Mouse (Mus musculus) heart, adult 8-10 months (tissue): ENCODE results near the gene 4931417E11Rik. TPM values are rescaled to one million over a fixed set of nuclear protein-coding genes. Genes with fewer than 3 reads are reported as not detected.

Experiments
- DNase-seq: peaks from one replicate; pipeline ENCODE4 v3.0.0; 2022; ENCODE audit warnings: low spot score
- total RNA-seq, 4 experiments: library from RNA; stranded (reverse); gene quantifications; 2 replicates each; pipeline ENCODE4 v1.2.4; 2022

4931417E11Rik gene
- total RNA-seq: not detected

DNA sequence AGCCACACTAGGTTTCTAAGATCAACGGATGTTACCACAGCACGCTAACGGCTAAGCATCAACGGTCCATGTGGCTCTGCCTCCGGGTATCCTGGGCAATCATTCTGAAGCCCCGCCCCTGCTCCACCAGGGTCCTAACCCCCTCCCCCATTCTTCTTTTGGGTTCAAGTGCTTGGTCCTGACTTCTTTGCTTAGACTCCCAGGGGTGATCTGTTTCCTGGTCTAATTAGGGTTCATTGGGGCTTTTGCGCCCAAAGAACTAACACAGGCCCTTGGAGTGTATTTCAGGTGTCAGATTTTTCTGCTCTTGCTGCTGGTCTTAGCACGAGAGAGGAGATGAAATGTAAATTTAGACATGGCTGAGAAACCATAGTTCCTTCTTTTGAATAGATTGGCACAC is at the start of gene 4931417E11Rik:
4931417E11Rik (minus strand) TSS at position 101 of the 400 bp plus-strand sequence.
- DNase-seq: no peak

DNA sequence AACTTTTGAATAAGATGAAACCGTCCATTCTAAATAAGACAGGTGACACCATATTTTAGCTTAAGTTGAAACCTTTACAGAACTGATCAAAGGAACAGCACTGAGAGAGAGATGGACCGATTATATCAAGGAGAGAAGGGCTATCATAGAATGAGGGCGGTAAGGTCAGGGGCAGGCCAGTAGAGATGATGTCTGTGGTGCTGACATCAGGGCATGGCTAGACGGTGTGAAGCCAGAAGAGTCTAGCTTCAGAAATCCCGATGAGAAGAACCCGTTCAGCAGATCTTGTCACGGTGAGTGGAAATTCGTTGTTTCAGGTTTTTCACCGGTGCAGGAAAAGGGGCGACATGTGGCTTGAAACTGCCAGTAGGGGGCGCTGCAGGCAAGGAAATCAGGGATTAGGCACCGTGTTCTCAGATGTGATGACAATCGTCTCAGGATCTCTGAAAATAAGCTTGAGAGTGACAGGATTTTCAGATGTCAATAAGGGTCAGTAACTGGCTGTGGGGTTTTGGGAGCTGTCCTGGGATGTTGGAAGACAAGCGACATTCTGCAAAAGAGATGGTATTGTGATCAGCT is 48.4 kb upstream of the 4931417E11Rik start:
- no peak for DNase-seq

DNA sequence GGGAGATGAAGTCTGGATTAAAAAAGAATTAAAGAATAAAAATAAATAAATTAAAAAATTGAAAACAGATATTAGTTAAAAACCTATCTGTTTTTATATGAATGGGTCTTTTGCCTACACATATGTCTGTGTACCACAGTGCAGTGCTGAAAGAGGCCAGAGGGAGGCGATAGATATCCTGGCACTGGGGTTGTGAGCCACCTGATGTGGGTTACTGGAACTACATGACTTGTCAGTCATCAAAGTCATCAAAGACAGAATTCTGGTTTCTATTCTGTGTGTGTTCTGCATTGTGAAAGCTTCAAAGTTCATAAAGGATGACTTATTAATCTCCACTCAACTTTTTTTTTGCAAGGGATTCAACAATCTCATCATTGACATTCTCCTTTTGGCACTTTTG is 43.4 kb upstream of the 4931417E11Rik start:
- DNase-seq: no peak

DNA sequence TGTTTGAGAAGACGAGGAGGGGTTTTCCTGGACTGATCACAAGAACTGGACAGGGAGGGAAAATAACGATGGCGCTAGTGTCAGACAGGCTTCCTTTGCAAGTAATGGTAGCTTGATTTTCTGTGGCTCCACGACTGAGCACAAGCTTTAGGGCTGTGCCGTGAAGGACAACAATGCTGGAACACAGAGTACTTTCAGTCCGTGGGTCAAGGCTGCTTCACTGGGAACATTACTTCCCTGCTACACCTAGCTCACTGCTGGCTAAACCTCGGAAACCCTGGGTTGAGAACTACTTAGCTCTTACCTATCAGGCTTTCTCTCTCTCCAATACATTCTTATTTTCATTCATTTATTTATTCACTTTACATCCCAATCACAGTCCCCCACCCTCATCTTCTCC is 30.2 kb upstream of the 4931417E11Rik start:
- no peak for DNase-seq

DNA sequence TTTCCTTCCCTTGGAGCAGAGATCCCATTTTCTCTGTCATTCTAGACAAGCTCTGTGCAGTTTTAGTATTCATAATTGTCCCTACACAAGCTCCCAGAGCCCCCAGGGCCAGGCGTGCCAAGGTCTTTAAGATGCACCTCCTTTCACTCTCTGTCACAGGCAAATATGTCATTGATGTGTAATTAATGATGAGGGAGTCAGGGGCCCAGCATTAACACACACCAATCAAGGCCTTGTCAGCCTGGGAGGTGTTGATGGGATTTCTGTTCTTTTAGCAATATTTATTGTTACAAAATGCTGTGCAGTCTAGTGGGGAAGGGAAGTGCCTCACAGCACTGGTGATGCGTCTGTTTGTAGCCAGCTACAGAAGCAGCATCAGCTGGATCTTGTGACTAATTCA is 27.9 kb upstream of the 4931417E11Rik start:
- DNase-seq: no peak

DNA sequence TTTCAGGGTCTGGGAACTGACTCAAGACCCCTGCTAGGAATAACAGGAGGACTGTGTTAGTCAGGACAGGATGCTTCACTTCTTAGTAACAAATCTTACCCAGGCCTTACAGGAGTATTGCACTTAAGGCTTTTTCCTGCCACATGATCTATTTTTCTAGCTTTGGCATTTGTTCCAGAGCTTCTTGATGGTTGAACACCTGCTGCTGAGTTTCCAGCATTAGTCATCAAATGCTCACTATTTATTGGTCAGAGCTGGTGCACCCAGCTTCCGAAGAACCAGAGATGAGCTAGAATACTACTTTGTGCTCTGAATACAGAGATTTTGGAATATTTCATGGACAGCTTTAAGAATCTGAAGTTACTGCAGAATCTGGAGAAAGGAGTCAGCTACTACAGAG is 21.1 kb upstream of the 4931417E11Rik start:
- no peak for DNase-seq

DNA sequence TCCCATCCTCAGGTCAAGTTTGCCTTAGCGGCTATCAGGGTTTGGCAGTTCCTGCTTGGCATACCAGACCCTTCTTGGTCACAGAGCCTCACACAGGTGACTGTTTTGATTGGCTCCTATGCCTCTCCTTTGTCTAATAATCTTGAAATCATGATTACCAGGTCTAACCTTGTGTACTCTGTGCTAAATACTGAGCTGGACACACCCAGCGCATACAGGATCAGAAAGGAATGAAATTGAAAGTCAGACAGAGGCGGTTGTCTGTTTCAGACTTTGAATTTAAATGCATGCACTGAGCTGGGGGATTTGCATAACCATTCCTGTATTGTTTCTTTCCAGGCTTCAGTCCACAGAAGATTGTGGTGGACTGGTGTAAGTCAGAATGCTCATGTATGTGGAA is 16.1 kb upstream of the 4931417E11Rik start:
- DNase-seq: no peak

DNA sequence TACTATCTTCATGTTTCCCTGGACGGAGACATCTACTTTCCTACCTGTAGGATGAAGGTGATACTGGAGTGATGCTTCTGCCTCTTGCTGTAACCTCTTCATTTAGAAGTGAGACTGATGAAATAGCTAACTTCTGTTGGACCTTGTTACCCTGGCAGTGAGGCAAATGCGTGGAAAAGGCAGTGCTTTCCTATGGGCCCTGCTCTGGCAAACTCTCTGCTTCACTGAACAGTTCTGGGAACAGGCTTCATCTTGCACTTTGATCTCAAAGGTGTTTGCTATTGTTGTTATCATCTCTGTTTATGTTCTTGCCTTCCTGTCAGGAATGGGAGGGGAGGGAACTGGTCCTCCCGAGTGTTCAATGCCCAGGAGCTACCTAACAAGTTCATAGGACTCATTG is 3.4 kb downstream of the 4931417E11Rik start:
- DNase-seq: no peak

DNA sequence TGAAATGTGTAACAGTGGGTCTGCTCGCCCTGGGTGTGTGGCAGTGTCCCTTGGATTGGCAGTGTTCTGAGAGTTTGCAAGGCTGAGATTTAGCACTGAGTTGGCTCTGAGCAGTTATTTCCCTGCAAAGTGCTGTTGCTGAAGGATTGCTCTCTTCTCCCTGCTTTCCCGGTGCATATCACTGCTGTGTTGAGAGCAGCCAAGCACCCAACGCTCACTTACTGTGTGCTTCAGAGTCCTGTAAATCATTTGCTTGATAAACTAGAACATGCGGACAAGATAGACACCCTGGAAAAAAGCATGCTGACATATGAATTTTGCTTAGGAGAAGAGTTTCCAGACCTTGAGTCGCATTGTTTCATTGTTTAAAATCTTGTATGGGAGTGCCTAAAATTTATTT is 6.9 kb downstream of the 4931417E11Rik start:
- DNase-seq: no peak

DNA sequence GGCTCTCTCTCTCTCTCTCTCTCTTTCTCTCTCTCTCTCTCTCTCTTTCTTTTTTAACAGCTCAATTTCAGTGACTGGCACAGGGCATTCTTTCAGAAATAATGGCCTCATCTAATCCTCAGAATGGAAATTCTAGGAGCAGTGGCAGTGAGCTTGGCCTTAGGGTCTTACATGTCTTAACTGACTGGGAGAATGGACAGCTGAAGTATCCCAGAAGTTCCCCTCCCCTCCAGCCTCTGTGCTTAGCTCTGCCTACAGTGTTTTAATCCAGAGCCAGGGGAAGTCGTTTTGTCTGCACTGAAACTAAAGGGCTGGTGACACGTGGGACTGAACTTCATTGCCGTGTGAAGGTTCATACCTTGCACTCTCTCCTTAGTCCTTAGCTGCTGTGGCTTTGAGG is 35.6 kb downstream of the 4931417E11Rik start:
- no peak for DNase-seq

DNA sequence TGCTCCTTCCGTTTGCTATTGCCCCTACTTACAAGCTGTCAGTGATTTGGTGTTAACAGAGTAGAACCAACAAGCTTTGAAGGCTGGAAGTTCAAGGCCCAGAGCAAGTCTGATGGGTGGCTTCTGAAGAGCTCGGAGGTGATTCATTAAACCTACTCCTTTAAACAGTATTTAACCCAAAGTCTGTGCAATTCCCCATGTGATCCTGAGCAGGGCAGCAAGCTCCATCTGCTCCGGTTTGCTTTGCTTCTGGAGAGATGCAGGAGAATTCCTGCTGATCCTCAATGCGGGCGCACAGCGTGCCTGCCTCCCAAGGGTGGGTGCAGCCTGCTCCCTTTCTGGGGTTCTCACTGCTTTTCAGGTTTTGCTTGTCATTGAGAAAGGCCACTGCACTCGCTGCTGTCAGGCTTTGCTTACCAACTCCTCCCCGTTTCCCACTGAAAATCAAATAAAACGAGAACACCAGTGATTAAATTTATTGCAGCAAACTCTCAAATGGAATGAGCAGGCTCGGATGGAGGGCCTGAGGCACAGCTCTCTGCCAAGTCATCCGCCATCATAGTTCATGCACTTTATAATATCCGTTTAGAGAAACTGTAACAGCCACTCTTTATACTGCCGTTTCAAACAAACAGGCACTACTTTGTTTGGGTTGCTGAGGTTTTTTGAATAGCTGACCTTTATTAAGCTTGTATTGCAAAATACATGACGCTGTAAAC is 40.7 kb downstream of the 4931417E11Rik start:
- no peak for DNase-seq

DNA sequence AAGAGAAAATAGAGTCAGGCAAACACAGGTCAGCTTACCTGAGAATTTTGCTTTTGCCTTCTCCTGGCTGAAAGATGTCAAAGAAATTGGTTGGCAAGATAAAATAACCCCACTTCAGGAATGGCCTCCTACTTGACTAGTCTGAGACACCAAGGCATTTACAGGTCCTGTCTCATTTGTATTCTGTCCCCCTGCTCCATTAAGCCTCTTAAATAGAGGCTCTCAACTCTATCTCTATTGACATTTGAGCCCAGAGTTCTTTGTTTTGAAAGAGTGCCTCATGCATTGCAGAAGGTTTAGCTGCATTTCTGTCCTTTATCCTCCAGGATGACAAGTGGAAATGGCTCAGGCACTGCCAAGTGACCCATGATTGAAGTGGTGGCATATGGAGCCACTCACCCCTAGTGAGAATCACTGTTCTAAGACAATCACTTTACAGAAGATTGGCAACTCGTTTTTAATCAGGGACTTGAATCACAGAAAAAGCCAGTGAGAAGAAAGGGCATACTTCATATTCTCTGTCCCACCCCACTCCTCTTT is 42.1 kb downstream of the 4931417E11Rik start:
- DNase-seq: no peak

Other genes with a start within 250 kb of the 4931417E11Rik start
- under 1 TPM; 0.03 to 0.14 (median 0.08) TPM for gene Dnah6, start 248.0 kb downstream of the 4931417E11Rik start, total RNA-seq
- 100 to 1,000 TPM; 478 to 547 (median 493) TPM for gene Suclg1, start 221.3 kb downstream of the 4931417E11Rik start, total RNA-seq